Mouse (Mus musculus) c-Kit-positive CD71-positive TER-119-negative erythroid progenitor cells, embryonic 14.5 days (primary cell): Measurements from ENCODE around the gene Upf2.
"Not testable (repeated sequence)": the region's sequence is repeated elsewhere in the genome, so short reads cannot be mapped to it uniquely, and the experiment has no call there.

Experiments
- DNase-seq: peaks from one replicate; pipeline ENCODE4 v3.0.0-alpha.2; 2013; ENCODE audit warnings: low read depth

The Upf2 gene

DNA sequence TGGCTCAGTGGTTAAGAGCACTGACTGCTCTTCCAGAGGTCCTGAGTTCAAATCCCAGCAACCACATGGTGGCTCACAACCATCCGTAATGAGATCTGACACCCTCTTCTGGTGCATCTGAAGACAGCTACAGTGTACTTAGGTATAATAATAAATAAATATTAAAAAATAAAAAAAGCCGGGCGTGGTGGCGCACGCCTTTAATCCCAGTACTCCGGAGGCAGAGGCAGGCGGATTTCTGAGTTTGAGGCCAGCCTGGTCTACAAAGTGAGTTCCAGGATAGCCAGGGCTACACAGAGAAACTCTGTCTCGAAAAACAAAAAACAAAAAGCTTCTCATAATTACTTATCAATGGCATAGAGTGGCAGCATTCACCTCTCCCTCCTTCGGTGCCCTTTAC lies 1.4 kb upstream of the Upf2 start:
- not testable (repeated sequence) for DNase-seq

DNA sequence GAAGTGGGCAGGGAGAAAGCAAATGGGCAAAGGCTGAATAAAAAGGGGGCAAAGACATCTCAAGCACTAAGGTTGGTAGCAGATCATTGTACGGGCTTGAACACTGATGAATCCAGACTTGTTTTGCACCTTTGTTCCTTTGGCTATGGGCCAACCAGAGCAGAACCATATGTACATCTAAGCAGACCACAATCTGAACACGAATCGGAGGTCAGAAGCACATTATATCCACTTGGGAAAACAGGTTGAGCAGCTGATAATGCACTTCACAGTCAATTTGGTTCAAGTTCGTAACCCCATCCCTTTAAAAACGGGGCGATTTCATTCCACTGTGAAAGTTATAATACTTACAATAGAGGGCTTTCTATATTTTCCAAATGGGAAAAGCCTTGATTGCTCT lies 964 bp upstream of the Upf2 start:
- peak; percentile 41 for DNase-seq

DNA sequence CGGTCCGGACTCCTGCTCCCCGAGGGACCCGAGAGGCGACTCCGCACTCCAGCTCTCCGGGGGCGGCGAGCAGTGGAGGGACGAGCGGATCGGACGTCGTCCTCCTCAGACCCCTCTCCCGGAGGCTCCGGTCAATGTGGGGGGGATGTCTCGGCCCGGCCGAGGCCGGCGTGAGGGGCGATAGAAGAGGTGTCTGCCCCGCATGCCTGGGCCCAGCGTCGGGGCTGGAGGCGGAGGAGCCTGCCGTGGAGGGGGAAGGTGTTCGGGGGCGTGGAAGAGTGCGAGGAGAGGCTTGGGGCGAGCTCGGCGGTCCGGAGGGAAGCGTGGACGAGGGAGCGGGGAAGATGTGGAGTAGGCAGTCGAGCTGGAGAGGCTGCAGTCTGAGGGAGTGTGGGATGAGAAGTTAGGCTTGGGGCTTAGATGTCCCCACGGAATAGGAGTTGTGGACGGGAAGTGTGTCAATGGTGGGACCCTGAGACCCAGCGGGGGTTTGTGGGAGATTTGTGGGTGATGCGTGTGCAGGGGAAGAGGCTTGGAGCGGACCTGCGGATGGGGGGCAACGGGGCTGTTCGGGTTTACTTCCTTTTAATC lies 447 bp downstream of the Upf2 start:
- DNase-seq = no peak

DNA sequence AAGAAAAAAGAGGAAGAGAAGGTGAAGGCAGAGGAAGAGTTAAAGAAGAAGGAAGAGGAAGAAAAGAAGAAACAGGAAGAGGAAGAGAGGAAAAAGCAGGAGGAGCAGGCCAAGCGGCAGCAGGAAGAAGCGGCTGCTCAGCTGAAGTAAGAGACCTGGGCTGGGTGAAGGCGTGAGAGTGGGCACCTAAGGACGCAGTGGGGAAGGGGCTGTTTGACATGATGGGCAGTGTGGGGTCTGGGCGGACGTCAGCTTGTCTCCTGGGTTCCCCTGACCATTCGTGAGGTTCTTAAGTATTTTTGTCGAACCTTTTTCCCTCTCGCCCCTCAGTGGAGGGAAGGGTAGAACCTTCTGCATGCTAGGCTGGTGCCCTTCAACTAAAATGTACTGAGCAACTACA lies 6.4 kb downstream of the Upf2 start:
- DNase-seq = no peak

DNA sequence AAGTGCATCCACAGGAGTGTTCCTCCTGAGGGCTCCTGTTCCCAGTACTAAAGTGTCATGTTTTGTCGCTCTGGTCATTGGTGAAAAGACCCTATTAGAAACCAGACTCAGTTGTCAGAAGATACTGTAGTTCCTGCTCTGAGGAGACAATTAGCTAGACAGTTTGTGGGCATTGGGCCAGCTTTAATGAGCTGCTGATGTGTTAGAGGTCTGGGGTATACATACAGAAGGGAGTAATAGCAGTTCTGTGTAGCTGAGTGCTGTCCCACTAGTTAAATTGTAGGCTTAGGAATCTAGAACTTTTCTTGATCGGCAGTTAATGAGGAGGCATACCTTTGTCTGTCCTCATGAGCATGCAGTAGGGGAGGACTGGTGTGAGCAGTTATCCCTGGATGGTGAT lies 11.0 kb downstream of the Upf2 start:
- DNase-seq = no peak

DNA sequence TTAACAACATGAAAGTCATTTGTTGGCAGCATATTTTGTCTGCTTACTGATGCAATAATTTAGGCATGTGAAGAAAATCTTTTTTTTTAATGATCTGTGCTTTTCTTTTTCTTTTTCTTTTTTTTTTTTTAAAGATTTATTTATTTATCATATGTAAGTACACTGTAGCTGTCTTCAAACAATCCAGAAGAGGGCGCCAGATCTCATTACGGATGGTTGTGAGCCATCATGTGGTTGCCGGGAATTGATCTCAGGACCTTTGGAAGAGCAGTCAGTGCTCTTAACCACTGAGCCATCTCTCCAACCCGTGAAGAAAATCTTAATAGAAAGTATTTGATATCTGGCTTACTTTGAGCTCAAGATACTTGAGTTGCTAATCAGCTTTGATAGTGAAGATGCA lies 12.5 kb downstream of the Upf2 start:
- DNase-seq = not testable (repeated sequence)

DNA sequence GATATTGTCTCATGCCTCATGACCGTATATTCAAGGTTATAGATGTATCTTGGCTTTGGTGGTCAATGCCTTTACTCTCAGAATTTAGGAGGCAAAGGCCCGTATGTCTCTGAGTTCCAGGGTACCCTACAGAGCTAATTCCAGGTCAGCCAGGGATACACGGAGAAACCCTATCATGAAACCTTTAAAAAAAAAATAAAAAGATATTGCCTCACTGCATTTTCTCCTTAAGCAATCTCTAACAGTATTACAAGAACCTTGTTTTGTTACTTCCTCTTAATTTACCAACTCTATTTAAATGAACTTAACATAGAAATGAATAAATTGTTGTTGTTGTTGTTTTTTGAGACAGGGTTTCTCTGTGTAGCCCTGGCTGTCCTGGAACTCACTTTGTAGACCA lies 14.7 kb downstream of the Upf2 start:
- no peak for DNase-seq

DNA sequence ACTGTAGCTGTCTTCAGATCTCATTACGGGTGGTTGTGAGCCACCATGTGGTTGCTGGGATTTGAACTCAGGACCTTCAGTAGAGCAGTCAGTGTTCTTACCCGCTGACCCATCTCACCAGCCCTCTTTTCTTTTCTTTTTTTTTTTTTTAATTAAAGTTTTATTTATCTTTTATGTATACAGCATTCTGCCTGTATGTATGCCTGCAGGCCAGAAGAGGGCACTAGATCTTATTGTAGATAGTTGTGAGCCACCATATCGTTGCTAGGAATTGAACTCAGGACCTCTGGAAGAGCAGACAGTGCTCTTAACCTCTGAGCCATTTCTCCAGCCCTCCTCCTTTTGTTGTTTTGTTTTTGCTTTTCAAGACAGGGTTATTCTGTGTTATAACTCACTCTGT lies 19.4 kb downstream of the Upf2 start:
- DNase-seq = not testable (repeated sequence)

DNA sequence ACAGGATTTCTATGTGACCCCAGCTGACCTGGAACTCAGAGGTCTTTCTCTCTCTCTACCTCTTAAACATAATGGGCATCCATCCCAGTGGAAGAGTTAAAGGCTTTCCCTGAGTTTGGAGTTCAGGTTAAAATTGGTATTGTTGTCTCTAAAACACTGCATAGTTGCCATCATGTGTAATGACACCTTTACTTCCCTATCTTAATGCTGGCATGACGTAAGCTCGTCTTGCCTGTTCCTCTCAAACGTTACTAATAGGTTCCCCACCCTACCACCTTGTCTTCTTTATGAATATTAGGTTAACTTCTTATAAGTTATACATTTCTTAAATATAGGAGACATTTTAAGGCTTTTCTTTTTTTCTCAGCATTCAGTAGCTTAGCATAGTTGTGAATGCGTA lies 26.3 kb downstream of the Upf2 start:
- DNase-seq = no peak

DNA sequence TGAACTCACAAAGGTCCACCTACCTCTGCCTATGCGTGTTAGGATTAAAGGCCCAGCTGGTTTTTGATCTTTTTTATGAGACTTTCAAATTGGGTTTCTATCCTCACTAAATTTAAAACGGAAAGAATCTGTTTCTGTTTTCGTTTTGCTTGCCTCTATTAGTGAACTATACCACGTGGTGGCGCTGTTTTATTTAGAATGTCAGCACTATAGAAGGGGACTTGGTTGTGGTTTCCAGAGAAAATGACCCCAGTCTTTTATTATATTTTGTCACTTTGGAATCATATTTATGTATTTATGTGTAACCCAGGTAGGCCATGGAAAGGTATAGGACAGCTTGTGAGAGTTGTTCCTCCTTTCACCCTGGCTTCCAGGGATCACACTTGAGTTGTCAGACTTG lies 44.3 kb downstream of the Upf2 start:
- DNase-seq = peak; percentile 52

DNA sequence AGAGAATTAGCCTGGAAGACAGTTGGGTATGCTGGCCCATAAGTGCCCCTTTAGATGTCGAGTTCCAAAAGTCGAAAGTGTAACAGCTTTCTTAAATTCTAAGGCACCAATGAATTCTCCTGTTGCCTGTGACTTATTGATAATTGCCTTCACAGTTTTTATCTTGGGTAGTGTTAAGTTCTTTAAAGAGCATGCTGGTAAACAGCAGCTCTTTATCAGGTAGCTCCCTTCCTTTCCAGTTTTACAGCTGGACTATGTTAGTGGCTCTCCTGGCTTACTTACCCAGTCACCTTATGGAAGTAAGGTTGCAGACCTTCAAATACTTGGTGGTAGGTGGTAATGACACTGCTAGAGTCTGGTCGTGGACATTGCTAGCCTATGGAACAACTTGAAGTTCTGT lies 52.7 kb downstream of the Upf2 start:
- peak; percentile 20 for DNase-seq

DNA sequence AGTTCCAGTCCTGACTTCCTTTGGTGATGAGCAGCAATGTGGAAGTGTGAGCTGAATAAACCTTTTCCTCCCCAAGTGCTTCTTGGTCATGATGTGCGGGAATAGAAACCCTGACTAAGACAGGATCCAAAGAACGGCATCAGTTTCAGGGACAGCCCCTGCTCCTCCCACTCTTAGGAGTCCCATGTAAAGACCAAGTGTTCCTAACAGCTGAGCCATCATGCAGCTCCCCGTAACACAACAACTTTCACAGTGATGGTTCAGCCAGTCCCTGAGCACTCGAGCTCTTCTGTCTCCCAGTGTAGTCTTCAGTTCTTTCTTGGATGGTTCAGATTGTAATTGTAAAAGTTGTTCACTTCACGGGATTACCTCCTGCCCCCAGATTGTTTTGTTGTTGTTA lies 63.3 kb downstream of the Upf2 start:
- no peak for DNase-seq

DNA sequence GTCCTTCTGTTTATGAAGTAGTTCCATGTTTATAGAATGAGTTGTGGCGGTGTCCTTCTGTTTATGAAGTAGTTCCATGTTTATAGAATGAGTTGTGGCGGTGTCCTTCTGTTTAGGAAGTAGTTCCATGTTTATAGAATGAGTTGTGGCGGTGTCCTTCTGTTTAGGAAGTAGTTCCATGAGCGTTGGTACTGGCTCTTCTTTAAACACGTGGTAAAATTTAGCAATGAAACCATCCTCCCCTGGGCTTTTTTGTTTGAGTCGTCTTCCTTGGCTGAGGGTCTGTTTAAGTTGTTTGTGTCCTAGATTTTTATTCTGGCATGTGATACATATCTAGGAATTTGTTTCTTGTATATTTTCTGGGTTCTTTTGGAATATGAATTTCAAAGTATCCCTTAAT lies 63.9 kb downstream of the Upf2 start:
- DNase-seq = not testable (repeated sequence)

DNA sequence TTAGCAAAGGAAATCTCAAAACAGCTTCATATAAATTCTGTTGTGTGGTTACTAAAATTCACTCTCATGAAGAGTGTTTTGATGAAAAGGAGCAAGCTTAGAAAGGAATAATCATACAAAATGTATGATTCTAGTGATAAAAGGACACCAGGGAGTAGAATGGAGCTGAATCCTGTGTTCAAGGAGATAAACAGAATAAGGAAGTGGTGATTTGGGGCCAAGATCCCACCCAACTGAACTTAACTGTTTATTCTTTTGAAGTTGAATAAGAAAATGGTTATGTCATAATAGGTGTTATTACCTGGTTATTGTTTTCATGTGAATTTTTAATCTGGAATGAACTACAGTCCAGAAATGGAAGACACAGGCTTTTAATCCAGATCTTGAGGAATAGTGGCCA lies 69.3 kb downstream of the Upf2 start:
- no peak for DNase-seq

DNA sequence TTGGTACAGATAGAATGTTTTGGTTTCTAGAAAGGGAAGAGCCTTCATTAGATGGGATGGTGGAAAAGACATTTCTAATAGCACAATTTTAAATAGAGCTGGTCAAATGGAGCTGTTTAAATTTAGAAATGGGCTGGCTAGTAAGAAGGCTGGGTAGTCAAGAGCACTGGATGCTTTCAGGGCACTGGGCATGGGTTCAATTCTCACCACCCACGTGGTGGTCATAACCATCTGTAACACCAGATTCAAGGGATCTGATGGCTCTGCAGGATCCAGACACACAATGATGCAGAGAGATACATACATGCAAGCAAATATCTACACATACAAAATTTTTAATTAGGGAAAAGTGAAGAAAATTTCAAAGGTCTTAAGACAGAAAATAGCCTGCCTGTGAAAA lies 91.4 kb downstream of the Upf2 start:
- DNase-seq = no peak

DNA sequence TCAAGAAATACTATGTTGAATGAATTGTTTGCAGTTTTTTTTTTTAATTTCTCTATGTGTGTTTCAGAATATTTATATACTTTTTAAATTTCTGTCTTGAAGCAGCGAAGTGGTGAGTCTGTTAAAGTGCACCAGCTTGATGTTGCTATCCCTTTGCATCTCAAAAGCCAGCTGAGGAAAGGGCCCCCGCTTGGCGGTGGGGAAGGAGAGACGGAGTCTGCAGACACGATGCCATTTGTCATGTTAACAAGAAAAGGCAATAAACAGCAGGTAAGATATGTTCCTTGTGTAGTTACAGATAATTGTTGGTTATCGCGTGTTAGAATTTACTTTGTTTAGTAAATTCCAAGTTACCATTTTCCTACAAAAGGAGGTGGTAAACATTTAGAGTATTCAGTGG lies 95.5 kb downstream of the Upf2 start:
- DNase-seq = no peak

DNA sequence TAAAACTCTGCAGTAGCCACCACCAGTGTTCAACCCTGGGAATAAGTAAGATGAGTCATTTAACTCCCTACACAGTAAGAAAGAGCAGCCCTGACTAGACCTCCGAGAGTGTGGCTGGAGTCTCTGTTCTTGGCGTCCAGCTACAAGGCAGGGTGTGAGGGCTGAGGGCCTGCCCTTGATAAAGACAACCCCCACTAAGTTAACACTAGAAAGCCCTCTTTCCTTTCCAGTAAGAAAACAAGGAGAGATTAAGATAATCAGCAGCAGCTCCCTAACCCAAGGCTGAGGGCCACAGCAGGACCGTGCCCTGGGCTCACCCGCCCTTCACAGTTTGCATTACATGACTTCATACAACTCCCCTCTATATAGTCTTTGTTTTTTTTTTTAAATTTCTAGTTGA lies 97.3 kb downstream of the Upf2 start:
- DNase-seq = no peak

DNA sequence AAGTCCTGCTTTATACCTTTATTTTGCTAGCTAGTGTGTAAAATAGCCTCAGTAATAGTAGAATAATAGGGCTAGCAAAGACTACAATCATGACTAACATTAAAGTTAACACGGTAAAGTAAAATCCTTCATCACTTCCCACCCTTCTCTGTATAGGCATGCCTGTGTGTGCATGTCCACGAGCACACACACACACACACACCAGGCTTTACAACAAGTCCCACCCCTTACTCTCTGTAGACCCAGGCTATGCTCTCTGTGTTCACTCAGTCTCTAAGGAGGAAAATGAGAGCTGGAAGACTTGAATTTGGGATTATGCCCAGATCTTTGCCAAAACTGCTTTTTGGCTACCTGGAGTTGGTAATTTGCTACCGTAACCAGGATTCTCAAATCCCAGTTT lies 97.7 kb downstream of the Upf2 start:
- DNase-seq = no peak

DNA sequence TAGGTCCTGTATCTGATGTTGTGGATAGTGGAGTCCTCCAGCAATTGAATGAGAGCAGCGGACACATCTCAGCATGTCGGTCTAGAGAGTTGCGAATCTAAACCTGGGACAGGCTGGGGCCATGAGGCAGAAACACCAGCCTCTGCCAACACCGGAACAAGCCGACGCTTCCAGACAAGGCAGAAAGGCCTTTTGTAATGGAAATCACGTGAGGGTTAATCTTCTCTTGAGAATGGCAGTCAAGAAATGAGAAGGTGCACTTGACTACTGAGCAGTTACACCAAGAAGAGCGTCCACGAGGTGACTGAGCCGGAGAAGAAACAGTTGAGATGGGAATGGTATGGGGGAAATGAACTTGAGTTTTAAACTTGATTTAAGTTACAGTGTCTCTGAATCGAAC lies 104.2 kb downstream of the Upf2 start:
- DNase-seq = no peak

DNA sequence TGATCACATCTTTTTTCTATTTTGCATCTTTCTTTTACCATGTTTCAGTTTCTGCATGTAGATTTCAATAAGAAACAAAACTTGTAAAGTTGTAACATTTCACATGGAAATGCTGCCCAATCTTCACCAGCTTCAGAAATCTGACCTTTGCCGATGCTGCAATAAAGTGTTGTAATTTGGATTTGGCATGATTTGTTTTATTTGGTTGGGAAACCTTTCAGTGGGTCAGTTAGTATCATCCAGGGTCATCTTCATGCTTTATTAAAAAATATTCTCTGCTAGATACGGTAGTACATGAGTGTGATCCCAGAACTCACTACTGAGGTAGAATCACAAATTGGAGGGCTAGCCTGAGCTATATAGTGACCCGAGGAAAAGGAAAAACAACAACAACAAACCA lies 105.2 kb downstream of the Upf2 start:
- DNase-seq = no peak

DNA sequence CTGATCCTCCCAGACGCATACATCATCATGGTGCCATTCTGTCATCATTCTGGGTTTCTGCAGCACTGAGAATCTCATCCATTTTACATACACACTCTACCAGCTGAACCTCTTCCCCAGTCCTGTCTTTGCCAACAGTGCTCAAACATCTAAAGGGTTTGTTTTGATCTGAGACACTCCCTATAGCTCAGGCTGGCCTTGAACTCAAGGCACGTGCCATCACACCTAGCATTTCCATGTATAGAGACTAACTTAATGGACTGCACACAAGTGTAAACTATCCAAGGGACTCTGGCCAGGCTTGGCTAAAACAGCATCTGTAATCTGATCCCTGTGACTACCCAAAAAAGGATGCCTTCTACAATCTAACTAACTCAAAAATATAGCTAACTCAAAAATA lies 108.0 kb downstream of the Upf2 start:
- DNase-seq = no peak

DNA sequence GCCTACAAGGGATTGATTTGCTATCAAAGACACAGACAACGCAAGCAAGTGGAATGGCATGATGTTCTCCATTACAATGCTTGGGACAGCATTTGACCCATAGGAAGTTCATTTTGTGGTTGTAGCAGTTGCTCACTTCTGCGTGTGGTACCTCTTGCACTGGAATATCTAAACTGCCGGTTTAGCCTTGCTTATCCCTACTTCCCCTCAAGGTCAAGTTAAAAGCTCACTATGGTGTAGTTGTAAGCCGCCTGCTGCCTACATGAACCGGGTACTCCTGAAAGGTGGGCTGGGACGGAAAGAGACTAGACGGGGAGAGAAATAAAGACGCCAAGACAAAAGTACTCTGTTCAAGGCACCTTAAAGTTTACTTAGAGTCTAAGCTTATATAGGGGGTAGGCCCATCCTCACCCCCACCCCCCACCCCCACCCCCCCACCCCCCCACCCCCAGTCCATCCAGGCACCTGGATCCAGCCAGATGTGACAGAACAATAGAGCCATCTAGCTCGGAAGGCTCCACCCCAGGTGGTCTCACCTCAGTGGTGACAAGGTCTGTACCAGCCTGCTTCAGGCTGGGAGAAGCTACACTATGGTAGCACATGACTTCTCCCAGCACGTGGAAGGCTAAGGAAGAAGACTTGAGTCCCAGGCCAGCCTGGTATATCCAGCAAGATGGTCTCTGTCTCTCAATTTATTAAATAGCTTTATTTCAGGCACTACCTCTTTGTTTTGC lies 109.0 kb downstream of the Upf2 start:
- DNase-seq = no peak

DNA sequence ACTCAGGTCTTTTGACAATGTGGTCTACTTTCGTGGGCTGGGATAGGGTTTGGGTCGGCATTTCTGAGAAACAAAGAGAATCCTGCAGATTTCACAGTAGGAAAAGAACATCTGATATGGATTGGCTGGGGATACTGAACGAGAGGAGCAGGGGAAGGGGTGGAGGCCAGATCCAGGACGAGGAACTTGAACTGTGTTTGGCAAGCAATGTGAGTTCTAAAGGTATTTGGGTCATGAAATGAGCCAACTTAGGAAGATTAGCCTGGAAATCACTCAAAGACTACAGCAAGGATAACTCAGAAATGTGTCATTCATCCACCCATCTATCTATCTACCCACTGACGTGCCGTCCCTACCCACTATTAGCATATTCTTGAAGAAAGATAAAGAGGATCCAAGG lies 116.1 kb downstream of the Upf2 start:
- no peak for DNase-seq

DNA sequence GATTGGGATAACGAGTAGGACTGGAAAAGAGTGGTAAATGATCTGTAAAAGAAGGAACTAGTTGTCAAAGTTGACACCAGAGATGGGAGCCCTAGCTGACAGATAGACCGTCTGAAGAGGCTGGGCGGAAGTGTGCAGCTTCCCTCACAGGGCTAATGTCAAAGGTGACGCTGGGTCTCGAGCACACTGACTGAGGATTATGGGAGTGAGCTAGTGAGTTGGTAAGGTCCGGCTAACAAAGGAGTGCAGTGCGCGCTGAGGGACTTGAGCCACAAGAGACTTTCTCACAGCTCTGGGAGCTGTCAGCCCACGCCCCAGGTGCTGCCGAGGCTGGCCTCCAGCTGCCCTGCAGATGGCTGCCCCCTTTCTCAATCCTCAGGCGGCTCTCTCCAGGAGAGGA lies 119.7 kb downstream of the Upf2 start:
- DNase-seq = no peak
